Mouse (Mus musculus): ENCODE data around the gene Rdh9. TPM values are rescaled to one million over a fixed set of nuclear protein-coding genes. Genes with fewer than 3 reads are reported as not detected.

The Rdh9 gene
- 4.1 TPM for polyA plus RNA-seq (2014; fragmentation: Illumina TruSeq; extraction: RNeasy Lipid Tissue Mini Kit (QIAGEN cat#74804))

GRCm38 (mm10) chr10:127776011-127776410 is at the start of gene Rdh9:
Rdh9 (plus strand) TSS chr10:127776386.

GRCm38 (mm10) chr10:127739083-127739660 is 37.0 kb upstream of the Rdh9 start, which contains the start of gene Zbtb39:
Zbtb39 (plus strand) TSS chr10:127739538.

DNA sequence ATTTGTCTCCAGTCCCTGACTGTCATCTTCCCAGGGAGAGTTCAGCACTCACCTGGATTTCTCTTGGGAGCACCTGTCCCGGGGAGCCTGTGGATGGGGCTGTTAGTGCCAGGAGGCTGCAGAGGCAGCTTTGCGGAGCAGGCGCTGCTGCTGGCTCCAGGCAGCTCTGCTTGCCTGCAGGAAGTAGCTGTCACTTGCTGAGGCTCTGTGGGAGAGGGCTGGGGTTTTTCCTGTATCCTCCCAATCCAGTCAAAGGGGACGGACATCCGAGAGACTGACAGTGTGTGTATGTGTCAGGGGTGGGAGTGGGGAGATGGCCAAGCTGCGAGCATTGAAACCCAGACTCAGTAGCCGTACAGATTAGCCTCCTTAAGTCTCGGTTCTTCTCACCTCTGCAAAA is 24.6 kb upstream of the Rdh9 start, which contains the start of gene Gpr182:
TSS of gene Gpr182 (minus strand) at position 185 of the 400 bp plus-strand sequence.

GRCm38 (mm10) chr10:127759181-127760110 is 16.7 kb upstream of the Rdh9 start, which contains the start of the genes Rdh1 and Rdh16f1:
Rdh1 (plus strand) TSS chr10:127759721.
Rdh16f1 (plus strand) TSS chr10:127759787.

GRCm38 (mm10) chr10:127800891-127801290 is 24.7 kb downstream of the Rdh9 start, which contains the start of gene Rdh16:
Rdh16 (plus strand) TSS chr10:127801152.

Other genes starting within 250 kb of the Rdh9 start
- gene Nxph4, start 241.8 kb upstream of the Rdh9 start, polyA plus RNA-seq (2014; fragmentation: Illumina TruSeq; extraction: RNeasy Lipid Tissue Mini Kit (QIAGEN cat#74804)): not detected
- 12.3 TPM for gene Lrp1, start 155.2 kb upstream of the Rdh9 start, polyA plus RNA-seq (2014; fragmentation: Illumina TruSeq; extraction: RNeasy Lipid Tissue Mini Kit (QIAGEN cat#74804))
- 22.9 TPM for gene Stat6, start 133.4 kb upstream of the Rdh9 start, polyA plus RNA-seq (2014; fragmentation: Illumina TruSeq; extraction: RNeasy Lipid Tissue Mini Kit (QIAGEN cat#74804))
- gene Nemp1, start 109.5 kb upstream of the Rdh9 start, polyA plus RNA-seq (2014; fragmentation: Illumina TruSeq; extraction: RNeasy Lipid Tissue Mini Kit (QIAGEN cat#74804)): 19.4 TPM
- 3.2 TPM for gene Nab2, start 107.8 kb upstream of the Rdh9 start, polyA plus RNA-seq (2014; fragmentation: Illumina TruSeq; extraction: RNeasy Lipid Tissue Mini Kit (QIAGEN cat#74804))
- gene Myo1a, start 71.2 kb upstream of the Rdh9 start, polyA plus RNA-seq (2014; fragmentation: Illumina TruSeq; extraction: RNeasy Lipid Tissue Mini Kit (QIAGEN cat#74804)): 0.17 TPM
- gene Tac2, start 51.9 kb upstream of the Rdh9 start, polyA plus RNA-seq (2014; fragmentation: Illumina TruSeq; extraction: RNeasy Lipid Tissue Mini Kit (QIAGEN cat#74804)): not detected
- 4.6 TPM for gene Zbtb39, start 36.8 kb upstream of the Rdh9 start, polyA plus RNA-seq (2014; fragmentation: Illumina TruSeq; extraction: RNeasy Lipid Tissue Mini Kit (QIAGEN cat#74804))
- 0.71 TPM for gene Gpr182, start 24.7 kb upstream of the Rdh9 start, polyA plus RNA-seq (2014; fragmentation: Illumina TruSeq; extraction: RNeasy Lipid Tissue Mini Kit (QIAGEN cat#74804))
- gene Rdh1, start 16.7 kb upstream of the Rdh9 start, polyA plus RNA-seq (2014; fragmentation: Illumina TruSeq; extraction: RNeasy Lipid Tissue Mini Kit (QIAGEN cat#74804)): 1.4 TPM
- not detected for gene Rdh16f1, start 16.6 kb upstream of the Rdh9 start, polyA plus RNA-seq (2014; fragmentation: Illumina TruSeq; extraction: RNeasy Lipid Tissue Mini Kit (QIAGEN cat#74804))
- gene Rdh16, start 24.8 kb downstream of the Rdh9 start, polyA plus RNA-seq (2014; fragmentation: Illumina TruSeq; extraction: RNeasy Lipid Tissue Mini Kit (QIAGEN cat#74804)): 0.14 TPM
- not detected for gene Rdh19, start 73.5 kb downstream of the Rdh9 start, polyA plus RNA-seq (2014; fragmentation: Illumina TruSeq; extraction: RNeasy Lipid Tissue Mini Kit (QIAGEN cat#74804))
- gene Rdh16f2, start 90.1 kb downstream of the Rdh9 start, polyA plus RNA-seq (2014; fragmentation: Illumina TruSeq; extraction: RNeasy Lipid Tissue Mini Kit (QIAGEN cat#74804)): not detected
- not detected for gene Rdh7, start 112.4 kb downstream of the Rdh9 start, polyA plus RNA-seq (2014; fragmentation: Illumina TruSeq; extraction: RNeasy Lipid Tissue Mini Kit (QIAGEN cat#74804))
- gene Sdr9c7, start 122.1 kb downstream of the Rdh9 start, polyA plus RNA-seq (2014; fragmentation: Illumina TruSeq; extraction: RNeasy Lipid Tissue Mini Kit (QIAGEN cat#74804)): 0.46 TPM
- gene Hsd17b6, start 231.2 kb downstream of the Rdh9 start, polyA plus RNA-seq (2014; fragmentation: Illumina TruSeq; extraction: RNeasy Lipid Tissue Mini Kit (QIAGEN cat#74804)): not detected
- gene Prim1, start 238.8 kb downstream of the Rdh9 start, polyA plus RNA-seq (2014; fragmentation: Illumina TruSeq; extraction: RNeasy Lipid Tissue Mini Kit (QIAGEN cat#74804)): 46.0 TPM

All from ovary, adult 10 weeks (tissue).